Mouse (Mus musculus): Measurements from ENCODE around the gene Abhd6. TPM values are rescaled to one million over a fixed set of nuclear protein-coding genes. Genes with fewer than 3 reads are reported as not detected.

Abhd6 gene
- polyA plus RNA-seq, 1 experiment from 2014 or later: 25.6 TPM

GRCm38 (mm10) chr14:7989371-7989770, 13.3 kb upstream of the Abhd6 start:
- WGBS: 56% methylated on average over 1 of the region's 1 CpGs
- Histone ChIP-seq H3K4me1 (ENCODE audit: control insufficient read depth, insufficient read depth, low read length) (no peaks in the 10 kb centered on the region), H3K9ac (replicated peaks; ENCODE audit: low read depth, low read length) (no peak overlapping the region), H3K36me3 (ENCODE audit: control insufficient read depth, insufficient read depth, low read length) (no peaks in the 10 kb centered on the region), H3K27me3 (ENCODE audit: control insufficient read depth, insufficient read depth, low read length) (no peaks in the 10 kb centered on the region), H3K4me2 (replicated peaks; ENCODE audit: low read depth, low read length) (no peak overlapping the region), H3K9me3 (ENCODE audit: control insufficient read depth, low read depth, low read length) (no peaks in the 10 kb centered on the region), H3K27ac (ENCODE audit: low read length) (no peak overlapping the region), H3K4me3 (ENCODE audit: low read depth, low read length) (no peak overlapping the region)
- no peak for ATAC-seq (ENCODE audit: insufficient number of reproducible peaks, insufficient read depth, low FRiP score, low read depth)

DNA sequence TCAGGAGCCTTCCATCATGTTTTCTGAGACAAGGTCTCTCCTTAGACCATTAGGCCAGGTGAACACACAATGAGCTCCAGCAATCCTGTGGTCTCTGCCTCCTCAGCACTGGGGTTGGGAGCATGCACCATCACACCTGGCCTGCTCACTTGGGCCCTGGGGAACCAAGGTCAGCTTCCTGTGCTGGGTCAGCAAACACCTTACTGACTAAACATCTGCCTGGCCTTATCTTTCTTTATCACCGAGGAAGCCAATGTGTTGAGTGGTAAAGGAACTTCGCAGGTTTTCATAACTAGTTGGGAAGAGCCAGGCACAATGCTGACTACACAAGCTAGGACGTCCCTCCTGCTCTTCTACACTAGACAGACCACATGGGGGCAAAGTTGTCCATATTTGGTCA, 12.7 kb upstream of the Abhd6 start:
- ATAC-seq (ENCODE audit: insufficient number of reproducible peaks, insufficient read depth, low FRiP score, low read depth): no peak
- Histone ChIP-seq H3K4me1 (ENCODE audit: control insufficient read depth, insufficient read depth, low read length) (no peaks in the 10 kb centered on the region), H3K9ac (replicated peaks; ENCODE audit: low read depth, low read length) (no peak overlapping the region), H3K4me2 (replicated peaks; ENCODE audit: low read depth, low read length) (no peak overlapping the region), H3K4me3 (ENCODE audit: low read depth, low read length) (no peak overlapping the region), H3K27ac (ENCODE audit: low read length) (no peak overlapping the region), H3K27me3 (ENCODE audit: control insufficient read depth, insufficient read depth, low read length) (no peaks in the 10 kb centered on the region), H3K9me3 (ENCODE audit: control insufficient read depth, low read depth, low read length) (no peaks in the 10 kb centered on the region), H3K36me3 (ENCODE audit: control insufficient read depth, insufficient read depth, low read length) (no peaks in the 10 kb centered on the region)
- WGBS: 65% methylated on average over 3 of the region's 3 CpGs

- H3K4me1 ChIP-seq (ENCODE audit: control insufficient read depth, insufficient read depth, low read length): no peaks in the 10 kb centered on the region
- no peak overlapping the region for H3K4me3 ChIP-seq (ENCODE audit: low read depth, low read length)
- H3K9ac ChIP-seq (replicated peaks; ENCODE audit: low read depth, low read length): no peak overlapping the region
- no peaks in the 10 kb centered on the region for H3K27me3 ChIP-seq (ENCODE audit: control insufficient read depth, insufficient read depth, low read length)
- H3K9me3 ChIP-seq (ENCODE audit: control insufficient read depth, low read depth, low read length): no peaks in the 10 kb centered on the region
- no peak for ATAC-seq (ENCODE audit: insufficient number of reproducible peaks, insufficient read depth, low FRiP score, low read depth)
- H3K36me3 ChIP-seq (ENCODE audit: control insufficient read depth, insufficient read depth, low read length): no peaks in the 10 kb centered on the region
- H3K27ac ChIP-seq (ENCODE audit: low read length): no peak overlapping the region
- 78% methylated on average over 5 of the region's 5 CpGs for WGBS
- H3K4me2 ChIP-seq (replicated peaks; ENCODE audit: low read depth, low read length): no peak overlapping the region
Observed at GRCm38 (mm10) chr14:7991108-7991776, 11.5 kb upstream of the Abhd6 start.

DNA sequence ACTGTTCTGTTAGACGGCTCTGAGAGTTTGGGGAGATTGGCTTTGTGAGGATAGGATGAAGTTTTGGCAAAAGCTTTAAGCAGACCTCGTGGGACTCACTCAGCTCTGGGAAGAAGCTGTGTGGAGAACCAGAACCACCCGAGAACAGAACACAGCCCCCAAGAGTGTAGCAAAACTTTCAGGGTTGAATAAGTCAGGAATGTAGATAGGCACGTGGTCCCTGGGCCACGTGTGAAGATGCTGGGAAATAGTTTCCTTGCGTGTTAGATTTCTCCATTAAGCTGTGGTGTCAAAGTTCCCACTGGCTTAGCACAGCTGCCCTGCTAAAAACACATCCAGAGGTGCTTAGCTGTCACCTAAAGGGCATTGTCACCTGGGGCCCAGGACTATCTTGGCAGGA, 10.5 kb upstream of the Abhd6 start:
- H3K4me2 ChIP-seq (replicated peaks; ENCODE audit: low read depth, low read length): no peak overlapping the region
- H3K4me3 ChIP-seq (ENCODE audit: low read depth, low read length): no peak overlapping the region
- no peaks in the 10 kb centered on the region for H3K9me3 ChIP-seq (ENCODE audit: control insufficient read depth, low read depth, low read length)
- no peak overlapping the region for H3K9ac ChIP-seq (replicated peaks; ENCODE audit: low read depth, low read length)
- H3K4me1 ChIP-seq (ENCODE audit: control insufficient read depth, insufficient read depth, low read length): no peaks in the 10 kb centered on the region
- ATAC-seq (ENCODE audit: insufficient number of reproducible peaks, insufficient read depth, low FRiP score, low read depth): no peak
- H3K36me3 ChIP-seq (ENCODE audit: control insufficient read depth, insufficient read depth, low read length): no peaks in the 10 kb centered on the region
- 57% methylated on average over 6 of the region's 6 CpGs for WGBS
- no peak overlapping the region for H3K27ac ChIP-seq (ENCODE audit: low read length)
- H3K27me3 ChIP-seq (ENCODE audit: control insufficient read depth, insufficient read depth, low read length): no peaks in the 10 kb centered on the region

DNA sequence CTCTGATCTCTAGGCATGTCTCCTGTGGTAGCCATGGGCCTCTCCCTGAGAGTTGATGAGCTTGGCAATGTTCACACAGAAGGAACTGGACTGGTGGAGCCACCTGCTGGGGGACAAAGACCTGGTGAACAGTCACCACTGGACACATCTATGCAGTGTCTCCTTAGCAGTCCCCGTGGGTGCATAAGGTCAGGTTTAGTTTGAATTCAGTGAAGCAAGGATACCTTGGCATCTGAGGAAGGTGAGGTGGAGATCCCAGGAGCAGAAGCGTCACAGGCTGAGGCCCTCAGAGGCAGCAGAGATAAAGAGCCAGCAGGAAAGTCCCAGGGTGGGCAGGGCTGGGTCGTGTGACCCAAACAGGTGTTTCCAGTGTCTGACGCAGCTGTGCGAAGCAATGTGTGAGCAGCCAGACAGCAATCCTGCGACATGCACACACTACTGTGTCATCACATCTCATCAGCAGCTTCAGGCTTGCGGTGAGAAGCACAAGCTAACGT, 8.4 kb upstream of the Abhd6 start, which contains the start of gene Dnase1l3:
Dnase1l3 (minus strand) TSS at position 303 of the 497 bp plus-strand sequence.
- Histone ChIP-seq H3K9me3 (ENCODE audit: control insufficient read depth, low read depth, low read length) (no peaks in the 10 kb centered on the region), H3K27me3 (ENCODE audit: control insufficient read depth, insufficient read depth, low read length) (no peaks in the 10 kb centered on the region), H3K9ac (replicated peaks; ENCODE audit: low read depth, low read length) (no peak within 1 kb of the TSS), H3K4me3 (ENCODE audit: low read depth, low read length) (no peak within 1 kb of the TSS), H3K27ac (ENCODE audit: low read length) (no peak within 1 kb of the TSS), H3K4me2 (replicated peaks; ENCODE audit: low read depth, low read length) (no peak within 1 kb of the TSS), H3K36me3 (ENCODE audit: control insufficient read depth, insufficient read depth, low read length) (no peaks in the 10 kb centered on the region), H3K4me1 (ENCODE audit: control insufficient read depth, insufficient read depth, low read length) (no peaks in the 10 kb centered on the region)
- 55% methylated on average over 8 of the region's 8 CpGs for WGBS
- ATAC-seq (ENCODE audit: insufficient number of reproducible peaks, insufficient read depth, low FRiP score, low read depth): no peak

- no peak overlapping the region for H3K27ac ChIP-seq (ENCODE audit: low read length)
- no peak overlapping the region for H3K4me3 ChIP-seq (ENCODE audit: low read depth, low read length)
- 3% methylated on average over 15 of the region's 15 CpGs for WGBS
- no peaks in the 10 kb centered on the region for H3K9me3 ChIP-seq (ENCODE audit: control insufficient read depth, low read depth, low read length)
- H3K27me3 ChIP-seq (ENCODE audit: control insufficient read depth, insufficient read depth, low read length): 0 out of 2 replicates have a peak, but pooled peaks cover 6% of the 10 kb centered on the region
- no peak overlapping the region for H3K9ac ChIP-seq (replicated peaks; ENCODE audit: low read depth, low read length)
- H3K36me3 ChIP-seq (ENCODE audit: control insufficient read depth, insufficient read depth, low read length): no peaks in the 10 kb centered on the region
- peak overlapping the region; percentile 25; the same call in 1 of the 2 replicates for H3K4me2 ChIP-seq (replicated peaks; ENCODE audit: low read depth, low read length)
- no peak; the same call in 1 of the 2 replicates for ATAC-seq (ENCODE audit: insufficient number of reproducible peaks, insufficient read depth, low FRiP score, low read depth)
- no peaks in the 10 kb centered on the region for H3K4me1 ChIP-seq (ENCODE audit: control insufficient read depth, insufficient read depth, low read length)
Observed at GRCm38 (mm10) chr14:7997255-7997696, 5.4 kb upstream of the Abhd6 start.

GRCm38 (mm10) chr14:7999030-7999429, 3.7 kb upstream of the Abhd6 start:
- no peak for ATAC-seq (ENCODE audit: insufficient number of reproducible peaks, insufficient read depth, low FRiP score, low read depth)
- H3K4me1 ChIP-seq (ENCODE audit: control insufficient read depth, insufficient read depth, low read length): peaks cover 3% of the 10 kb centered on the region; the same call in 1 of the 2 replicates
- H3K4me3 ChIP-seq (ENCODE audit: low read depth, low read length): no peak overlapping the region
- no peak overlapping the region for H3K4me2 ChIP-seq (replicated peaks; ENCODE audit: low read depth, low read length)
- H3K27ac ChIP-seq (ENCODE audit: low read length): no peak overlapping the region
- H3K9ac ChIP-seq (replicated peaks; ENCODE audit: low read depth, low read length): no peak overlapping the region
- no peaks in the 10 kb centered on the region for H3K9me3 ChIP-seq (ENCODE audit: control insufficient read depth, low read depth, low read length)
- 0 out of 2 replicates have a peak, but pooled peaks cover 6% of the 10 kb centered on the region for H3K27me3 ChIP-seq (ENCODE audit: control insufficient read depth, insufficient read depth, low read length)
- H3K36me3 ChIP-seq (ENCODE audit: control insufficient read depth, insufficient read depth, low read length): no peaks in the 10 kb centered on the region
- 62% methylated on average over 3 of the region's 3 CpGs for WGBS

GRCm38 (mm10) chr14:7999435-7999834, 3.3 kb upstream of the Abhd6 start:
- Histone ChIP-seq H3K4me1 (ENCODE audit: control insufficient read depth, insufficient read depth, low read length) (peaks cover 4% of the 10 kb centered on the region; the same call in 1 of the 2 replicates), H3K4me2 (replicated peaks; ENCODE audit: low read depth, low read length) (no peak overlapping the region), H3K27me3 (ENCODE audit: control insufficient read depth, insufficient read depth, low read length) (0 out of 2 replicates have a peak, but pooled peaks cover 6% of the 10 kb centered on the region), H3K9me3 (ENCODE audit: control insufficient read depth, low read depth, low read length) (no peaks in the 10 kb centered on the region), H3K36me3 (ENCODE audit: control insufficient read depth, insufficient read depth, low read length) (no peaks in the 10 kb centered on the region), H3K27ac (ENCODE audit: low read length) (no peak overlapping the region), H3K9ac (replicated peaks; ENCODE audit: low read depth, low read length) (no peak overlapping the region), H3K4me3 (ENCODE audit: low read depth, low read length) (no peak overlapping the region)
- 51% methylated on average over 5 of the region's 5 CpGs for WGBS
- no peak for ATAC-seq (ENCODE audit: insufficient number of reproducible peaks, insufficient read depth, low FRiP score, low read depth)
